Mouse (Mus musculus): ENCODE measurements around the gene Gna15. TPM values are rescaled to one million over a fixed set of nuclear protein-coding genes. Genes with fewer than 3 reads are reported as not detected.

Gna15 gene
- total RNA-seq (2014; rRNA removed) (1.3 and 1.5 TPM in 2 replicates), polyA plus RNA-seq (2015; fragmentation: Nextera tagmentation; extraction: Ambion mirVana) (1.3 and 1.6 TPM in 2 replicates)

DNA sequence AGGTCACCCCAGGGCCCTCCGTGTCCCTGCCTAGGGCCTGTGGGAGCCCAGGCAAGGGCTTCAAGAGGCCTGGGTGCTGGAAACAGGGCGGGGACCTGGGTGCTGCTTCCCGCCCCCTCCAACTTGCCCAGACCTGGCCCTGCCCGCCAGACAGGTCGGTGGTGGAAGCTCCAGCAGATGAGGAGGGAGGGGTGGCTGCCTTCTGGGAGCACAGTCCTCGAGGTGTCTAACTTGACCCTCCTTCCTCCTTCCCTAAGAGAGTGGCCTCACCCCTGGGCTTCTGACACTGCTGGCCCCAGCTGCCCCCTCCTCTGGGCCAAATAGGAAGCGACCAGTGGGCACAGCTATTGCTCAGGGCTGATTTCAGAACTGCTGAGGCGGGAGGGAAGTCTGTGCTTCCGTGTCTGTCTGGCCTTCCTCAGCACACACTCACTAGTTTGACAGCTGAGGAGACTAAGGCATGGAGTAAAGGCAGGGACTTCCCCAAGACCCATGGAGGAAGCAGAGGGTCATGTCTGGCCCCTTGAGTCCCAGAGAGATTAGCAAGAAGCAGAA, at the start of gene Gna15:
Gene Gna15 (minus strand): TSS at position 175 of the 555 bp plus-strand sequence.
- no peak for TF ChIP-seq CTCF (IDR thresholded peaks at IDR 0.05; ENCODE audit: low read depth)
- Histone ChIP-seq H3K4me3 (ENCODE audit: low read depth, low read length) (no peak within 1 kb of the TSS), H3K27me3 (ENCODE audit: insufficient read depth, low read length) (no peaks in the 10 kb centered on the region), H3K9me3 (ENCODE audit: low read length) (no peaks in the 10 kb centered on the region), H3K4me2 (ENCODE audit: low read depth) (no peak within 1 kb of the TSS), H3K27ac (ENCODE audit: low read depth, low read length) (no peak within 1 kb of the TSS), H3K9ac (no peak within 1 kb of the TSS), H3K4me1 (ENCODE audit: insufficient read depth) (no peaks in the 10 kb centered on the region), H3K36me3 (ENCODE audit: insufficient read depth) (peaks cover 14% of the 10 kb centered on the region)
- DNase-seq (no peak), ATAC-seq (no peak)
- 30% methylated on average over 9 of the region's 9 CpGs for WGBS

DNA sequence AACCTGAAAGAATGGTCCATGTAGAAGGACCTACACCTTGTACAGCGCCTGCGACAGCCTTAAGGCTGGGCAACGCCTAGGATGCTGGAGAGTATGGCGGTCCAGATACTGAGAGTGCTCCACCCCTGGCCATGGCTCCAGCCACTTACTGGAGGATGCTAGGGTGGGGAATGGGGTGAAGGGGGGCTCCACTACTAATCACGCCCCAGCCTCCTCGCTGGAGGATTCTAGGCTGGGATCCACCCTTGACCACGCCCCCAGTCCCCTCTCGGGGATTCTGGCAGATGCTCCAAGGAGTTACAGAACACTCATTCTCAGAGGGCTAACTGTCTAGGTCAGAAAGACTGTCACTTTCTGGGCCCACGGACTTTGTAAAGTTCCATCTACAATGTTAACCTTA, 49.0 kb upstream of the Gna15 start:
- 10% methylated on average over 9 of the region's 9 CpGs for WGBS
- no peak for TF ChIP-seq CTCF (IDR thresholded peaks at IDR 0.05; ENCODE audit: low read depth)
- H3K4me2 ChIP-seq (ENCODE audit: low read depth): no peak overlapping the region

DNA sequence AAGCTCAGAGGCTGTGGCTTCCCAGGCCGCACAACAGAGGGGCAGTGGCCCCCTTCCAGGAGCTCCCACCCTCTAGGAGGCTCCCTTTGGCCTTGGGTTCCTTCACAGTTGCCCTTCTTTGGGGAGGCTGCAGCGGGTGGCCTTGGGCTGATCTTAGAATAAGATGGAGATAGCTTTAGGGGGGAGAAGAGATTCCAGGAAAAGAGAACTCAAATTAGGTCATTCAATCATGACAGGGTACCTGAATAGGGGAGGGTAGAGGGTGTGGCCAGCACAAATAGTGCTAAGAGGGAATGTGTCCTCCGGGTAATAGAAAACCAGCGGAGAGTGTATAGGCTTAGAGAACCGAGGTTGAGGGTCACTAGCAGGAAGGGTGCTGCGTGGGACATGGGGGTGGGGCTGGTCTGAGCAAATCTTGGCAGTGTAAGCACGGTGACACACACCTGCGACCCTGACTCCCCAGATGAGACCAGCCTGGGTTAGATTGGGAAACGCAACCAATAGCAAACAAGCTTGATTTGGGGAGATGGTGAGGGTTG, 48.2 kb upstream of the Gna15 start:
- Histone ChIP-seq H3K9me3 (ENCODE audit: low read length) (no peaks in the 10 kb centered on the region), H3K27me3 (ENCODE audit: insufficient read depth, low read length) (peaks cover 15% of the 10 kb centered on the region), H3K27ac (ENCODE audit: low read depth, low read length) (no peak overlapping the region), H3K4me3 (ENCODE audit: low read depth, low read length) (no peak overlapping the region), H3K4me1 (ENCODE audit: insufficient read depth) (peaks cover 26% of the 10 kb centered on the region), H3K9ac (0 out of 2 replicates have a peak overlapping the region, but pooled peaks have one; percentile 7), H3K4me2 (ENCODE audit: low read depth) (peak overlapping the region; percentile 71), H3K36me3 (ENCODE audit: insufficient read depth) (peaks cover 3% of the 10 kb centered on the region; the same call in 1 of the 2 replicates)
- 6% methylated on average over 9 of the region's 9 CpGs for WGBS
- no peak for DNase-seq
- no peak for TF ChIP-seq CTCF (IDR thresholded peaks at IDR 0.05; ENCODE audit: low read depth)
- no peak for ATAC-seq

More for the DNA sequence above, 49.0 kb upstream of the Gna15 start:
- no peak for ATAC-seq
- no peak overlapping the region for H3K9ac ChIP-seq
- H3K27ac ChIP-seq (ENCODE audit: low read depth, low read length): no peak overlapping the region
- H3K9me3 ChIP-seq (ENCODE audit: low read length): no peaks in the 10 kb centered on the region
- no peak overlapping the region for H3K4me3 ChIP-seq (ENCODE audit: low read depth, low read length)
- H3K4me1 ChIP-seq (ENCODE audit: insufficient read depth): peaks cover 26% of the 10 kb centered on the region
- DNase-seq: no peak
- no peaks in the 10 kb centered on the region for H3K36me3 ChIP-seq (ENCODE audit: insufficient read depth)
- peaks cover 15% of the 10 kb centered on the region for H3K27me3 ChIP-seq (ENCODE audit: insufficient read depth, low read length)

DNA sequence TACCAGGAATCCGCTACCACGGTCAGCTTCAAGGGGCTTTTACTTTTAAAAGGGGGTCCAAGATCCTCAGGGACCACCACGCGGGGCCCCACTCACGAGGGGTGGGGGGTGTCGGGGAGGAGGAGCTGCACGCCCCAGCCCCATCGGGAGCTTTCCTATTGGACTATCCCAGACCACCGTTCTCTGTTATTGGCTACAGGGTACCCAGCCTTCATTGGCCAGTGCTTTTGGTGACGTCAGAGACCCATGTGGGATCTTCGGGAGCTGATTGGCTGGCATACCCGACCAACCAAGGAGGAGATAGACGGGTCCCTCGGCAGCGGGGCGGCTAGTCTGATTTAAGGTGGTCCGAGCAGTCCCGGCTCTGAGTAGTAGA, 47.5 kb upstream of the Gna15 start:
- H3K4me3 ChIP-seq (ENCODE audit: low read depth, low read length): peak overlapping the region; percentile 41
- ATAC-seq (peak; percentile 97), DNase-seq (peak; percentile 99)
- no peaks in the 10 kb centered on the region for H3K9me3 ChIP-seq (ENCODE audit: low read length)
- 3% methylated on average over 18 of the region's 18 CpGs for WGBS
- TF ChIP-seq CTCF (IDR thresholded peaks at IDR 0.05; ENCODE audit: low read depth): no peak
- H3K4me1 ChIP-seq (ENCODE audit: insufficient read depth): peaks cover 26% of the 10 kb centered on the region
- no peak overlapping the region for H3K27ac ChIP-seq (ENCODE audit: low read depth, low read length)
- peaks cover 10% of the 10 kb centered on the region; the same call in 1 of the 2 replicates for H3K27me3 ChIP-seq (ENCODE audit: insufficient read depth, low read length)
- H3K4me2 ChIP-seq (ENCODE audit: low read depth): peak overlapping the region; percentile 71
- H3K9ac ChIP-seq: no peak overlapping the region
- peaks cover 10% of the 10 kb centered on the region; the same call in 1 of the 2 replicates for H3K36me3 ChIP-seq (ENCODE audit: insufficient read depth)

DNA sequence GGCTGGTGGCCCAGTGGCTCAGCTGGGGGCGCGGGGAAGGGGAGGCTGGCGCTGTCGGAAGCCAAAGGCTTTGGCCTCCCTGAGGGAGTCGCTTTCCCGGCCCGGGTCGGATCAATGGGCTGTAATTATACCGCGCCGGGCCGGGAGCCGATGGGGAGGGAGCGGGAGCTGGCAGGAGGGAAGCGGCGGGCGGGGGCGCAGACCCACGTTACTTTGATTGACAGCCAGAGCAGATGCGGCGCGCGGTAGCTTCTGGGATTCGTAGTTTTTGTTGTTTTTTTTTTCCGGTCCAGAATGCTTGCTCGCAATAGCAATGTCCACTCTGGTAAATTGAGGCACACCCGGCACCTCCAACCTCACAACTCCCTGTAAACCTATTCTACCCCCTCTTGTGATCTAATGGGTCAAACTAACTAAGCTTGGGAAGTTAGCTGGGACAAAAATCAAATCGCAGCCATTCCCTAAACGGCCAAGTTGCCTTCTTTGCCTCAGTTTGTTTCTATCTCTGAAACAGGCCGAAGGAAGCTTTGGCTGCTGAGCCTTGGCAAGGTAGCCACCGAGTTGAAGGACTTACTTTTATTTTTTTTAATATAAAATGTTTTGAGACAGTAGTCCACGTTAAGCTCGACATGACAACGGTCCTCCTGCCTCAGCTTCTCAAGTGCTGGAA, 46.9 kb upstream of the Gna15 start:
- peaks cover 15% of the 10 kb centered on the region; the same call in 1 of the 2 replicates for H3K36me3 ChIP-seq (ENCODE audit: insufficient read depth)
- no peaks in the 10 kb centered on the region for H3K9me3 ChIP-seq (ENCODE audit: low read length)
- H3K27me3 ChIP-seq (ENCODE audit: insufficient read depth, low read length): peaks cover 6% of the 10 kb centered on the region; the same call in 1 of the 2 replicates
- DNase-seq (peak; percentile 96), ATAC-seq (peak; percentile 59)
- peak overlapping the region; percentile 57 for H3K27ac ChIP-seq (ENCODE audit: low read depth, low read length)
- H3K4me1 ChIP-seq (ENCODE audit: insufficient read depth): peaks cover 25% of the 10 kb centered on the region
- no peak for TF ChIP-seq CTCF (IDR thresholded peaks at IDR 0.05; ENCODE audit: low read depth)
- peak overlapping the region; percentile 71 for H3K4me2 ChIP-seq (ENCODE audit: low read depth)
- peak overlapping the region; percentile 41 for H3K4me3 ChIP-seq (ENCODE audit: low read depth, low read length)
- WGBS: 2% methylated on average over 32 of the region's 34 CpGs
- H3K9ac ChIP-seq: 0 out of 2 replicates have a peak overlapping the region, but pooled peaks have one; percentile 34

DNA sequence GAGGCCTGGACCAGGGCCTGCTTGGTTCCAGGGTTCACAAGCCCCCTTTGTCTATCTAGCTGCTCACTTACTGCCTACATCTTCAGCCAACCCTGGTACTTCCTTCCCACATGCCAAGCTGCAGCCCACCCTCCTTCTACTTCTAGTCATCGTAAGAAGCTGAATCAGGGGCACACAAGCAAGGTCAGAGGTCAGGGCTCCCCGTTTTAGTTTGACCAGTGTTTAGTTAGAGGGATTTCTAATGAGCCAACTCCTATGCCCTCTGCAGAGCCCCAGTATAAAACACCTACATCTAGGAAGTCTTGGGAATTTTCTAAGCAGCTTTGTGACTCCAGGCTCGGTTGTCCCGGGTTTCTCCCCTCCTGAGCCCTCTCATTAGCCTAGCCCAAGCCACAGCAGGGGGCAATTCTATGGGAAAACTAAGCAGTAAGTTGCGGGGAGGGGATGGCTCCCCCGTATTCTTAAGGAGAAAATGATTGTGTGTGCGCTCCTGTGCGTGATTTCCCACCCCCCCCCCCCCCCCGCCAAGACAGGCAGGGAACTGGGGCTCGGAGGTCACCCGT, 46.3 kb upstream of the Gna15 start:
- ATAC-seq (no peak), DNase-seq (no peak)
- Histone ChIP-seq H3K27ac (ENCODE audit: low read depth, low read length) (peak overlapping the region; percentile 57), H3K4me1 (ENCODE audit: insufficient read depth) (peaks cover 19% of the 10 kb centered on the region), H3K9me3 (ENCODE audit: low read length) (no peaks in the 10 kb centered on the region), H3K4me2 (ENCODE audit: low read depth) (peak overlapping the region; percentile 71), H3K36me3 (ENCODE audit: insufficient read depth) (peaks cover 21% of the 10 kb centered on the region), H3K4me3 (ENCODE audit: low read depth, low read length) (peak overlapping the region; percentile 41), H3K9ac (0 out of 2 replicates have a peak overlapping the region, but pooled peaks have one; percentile 34), H3K27me3 (ENCODE audit: insufficient read depth, low read length) (peaks cover 6% of the 10 kb centered on the region; the same call in 1 of the 2 replicates)
- under 1% methylated on average over 9 of the region's 11 CpGs for WGBS
- TF ChIP-seq CTCF (IDR thresholded peaks at IDR 0.05; ENCODE audit: low read depth): no peak

All from forebrain, postnatal 0 days (tissue).